Mouse (Mus musculus): ENCODE data around the gene Myg1. TPM values are rescaled to one million over a fixed set of nuclear protein-coding genes. Genes with fewer than 3 reads are reported as not detected.
"Not testable (repeated sequence)": the region's sequence is repeated elsewhere in the genome, so short reads cannot be mapped to it uniquely, and the experiment has no call there.

Myg1 gene
- 38.9 and 49.8 TPM in 2 replicates for polyA plus RNA-seq (2012; rRNA removed)

- peak; percentile 83 for DNase-seq (ENCODE audit: low read depth, low spot score)
- under 1% methylated on average over 30 of the region's 30 CpGs for WGBS
Measured at GRCm38 (mm10) chr15:102331610-102332015, at the start of gene Myg1. Myg1 (plus strand) TSS chr15:102331709.

GRCm38 (mm10) chr15:102282463-102283292 is 48.8 kb upstream of the Myg1 start:
- 63% methylated on average over 8 of the region's 8 CpGs for WGBS
- DNase-seq (ENCODE audit: low read depth, low spot score), result no peak

GRCm38 (mm10) chr15:102283648-102284047 is 47.9 kb upstream of the Myg1 start:
- WGBS, result 52% methylated on average over 3 of the region's 3 CpGs

DNA sequence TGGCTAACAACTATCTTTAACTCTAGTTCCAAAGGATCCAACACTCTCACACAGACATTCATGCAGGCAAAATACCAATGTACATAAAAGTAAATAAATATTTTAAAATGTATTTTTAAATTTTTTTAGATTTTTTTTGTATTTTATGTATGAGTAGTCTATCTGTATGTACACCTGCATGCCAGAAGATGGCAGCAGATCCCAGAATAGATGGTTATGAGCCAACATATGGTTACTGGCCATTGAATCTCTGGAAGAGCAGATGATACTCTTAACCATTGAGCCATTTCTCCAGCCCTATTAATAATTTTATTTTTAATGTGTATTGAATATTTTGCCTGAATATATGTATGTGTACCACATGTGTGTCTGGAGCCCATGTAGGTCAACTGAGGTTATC is 44.1 kb upstream of the Myg1 start:
- no peak for DNase-seq (ENCODE audit: low read depth, low spot score)

More at GRCm38 (mm10) chr15:102283648-102284047, 47.9 kb upstream of the Myg1 start:
- DNase-seq (ENCODE audit: low read depth, low spot score), result no peak

DNA sequence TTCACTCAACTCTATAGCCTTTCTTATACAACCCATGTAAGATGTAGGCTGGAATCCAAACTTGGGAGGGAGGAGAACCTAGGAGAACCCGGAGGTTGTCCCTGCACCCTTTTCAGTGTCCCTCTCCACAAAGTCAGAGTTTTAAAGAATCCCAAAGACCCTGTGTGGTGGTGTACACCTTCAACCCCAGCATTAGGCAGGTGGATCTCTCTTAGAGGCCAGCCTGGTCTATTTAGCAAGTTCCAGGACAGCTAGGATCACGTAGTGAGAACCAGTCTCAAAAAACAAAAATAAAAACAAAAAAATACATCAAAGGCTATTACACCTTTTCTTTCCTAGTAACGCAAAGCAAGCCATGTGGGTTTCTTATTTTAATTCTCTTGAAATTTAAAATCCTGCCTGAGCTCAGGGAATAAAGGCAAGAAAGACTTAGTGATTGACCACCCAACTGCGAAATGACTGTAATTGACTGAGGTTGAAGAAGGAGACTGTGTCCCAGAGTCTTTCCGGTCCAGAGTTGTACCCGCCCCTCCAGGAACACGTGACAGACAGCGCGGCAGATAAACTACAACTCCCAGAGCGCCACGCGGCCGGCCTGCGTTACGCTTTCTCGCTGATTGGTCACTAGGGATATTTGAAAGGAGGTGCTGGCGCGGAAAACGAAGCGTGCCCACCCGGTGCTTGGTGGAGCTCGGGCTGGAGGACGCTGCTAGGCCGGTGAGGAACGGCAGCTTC is 35.7 kb upstream of the Myg1 start, which contains the start of gene Espl1:
Gene Espl1 (plus strand): TSS at position 634 of the 735 bp plus-strand sequence.
- 4% methylated on average over 25 of the region's 25 CpGs for WGBS

GRCm38 (mm10) chr15:102296368-102297006 is 35.0 kb upstream of the Myg1 start:
- 4% methylated on average over 24 of the region's 24 CpGs for WGBS
- DNase-seq (ENCODE audit: low read depth, low spot score), result no peak

More for the DNA sequence above, 35.7 kb upstream of the Myg1 start, which contains the start of gene Espl1:
- DNase-seq (ENCODE audit: low read depth, low spot score), result peak; percentile 83

DNA sequence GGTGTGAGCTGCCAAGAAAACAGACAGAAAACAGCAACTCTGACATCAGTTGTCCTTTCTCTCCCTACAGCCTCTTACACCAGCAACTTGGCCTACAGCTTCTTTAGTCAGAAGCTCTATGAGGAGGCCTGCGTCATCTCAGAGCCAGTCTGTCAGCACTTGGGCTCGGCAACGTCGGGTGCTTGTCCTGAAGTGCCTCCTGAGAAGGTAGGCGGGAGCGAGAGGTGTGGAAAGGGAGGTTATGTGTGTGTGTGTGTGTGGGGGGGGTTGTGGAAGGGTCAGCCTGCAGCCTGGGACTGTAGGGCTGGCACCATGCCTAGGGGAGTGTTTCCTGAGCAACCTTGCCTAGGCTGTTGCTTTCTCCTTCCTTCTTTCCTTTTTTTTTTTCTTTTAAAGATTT is 29.0 kb upstream of the Myg1 start:
- no peak for DNase-seq (ENCODE audit: low read depth, low spot score)
- 84% methylated on average over 6 of the region's 6 CpGs for WGBS

DNA sequence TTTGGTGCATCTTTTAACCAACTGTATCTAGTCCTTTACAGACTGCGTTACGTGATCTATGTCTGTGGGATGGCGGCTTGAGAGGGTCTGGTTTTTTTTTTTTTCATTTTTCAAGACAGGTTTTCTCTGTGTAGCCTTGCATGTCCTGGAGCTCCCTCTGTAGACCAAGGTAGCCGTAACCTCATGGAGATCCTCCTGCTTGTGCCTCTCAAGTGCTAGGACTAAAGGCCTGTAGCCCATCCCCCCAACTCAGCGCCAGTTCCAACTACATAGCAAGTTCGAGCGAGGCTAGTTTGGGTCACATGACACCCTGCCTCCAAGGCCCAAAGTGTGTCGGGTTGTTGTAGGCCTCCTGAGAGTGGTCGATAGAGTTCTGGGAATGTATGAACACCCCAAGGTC is 22.8 kb upstream of the Myg1 start:
- no peak for DNase-seq (ENCODE audit: low read depth, low spot score)
- WGBS, result 91% methylated on average over 9 of the region's 9 CpGs

- 75% methylated on average over 10 of the region's 10 CpGs for WGBS
Measured at GRCm38 (mm10) chr15:102310074-102310845, 21.2 kb upstream of the Myg1 start.

DNA sequence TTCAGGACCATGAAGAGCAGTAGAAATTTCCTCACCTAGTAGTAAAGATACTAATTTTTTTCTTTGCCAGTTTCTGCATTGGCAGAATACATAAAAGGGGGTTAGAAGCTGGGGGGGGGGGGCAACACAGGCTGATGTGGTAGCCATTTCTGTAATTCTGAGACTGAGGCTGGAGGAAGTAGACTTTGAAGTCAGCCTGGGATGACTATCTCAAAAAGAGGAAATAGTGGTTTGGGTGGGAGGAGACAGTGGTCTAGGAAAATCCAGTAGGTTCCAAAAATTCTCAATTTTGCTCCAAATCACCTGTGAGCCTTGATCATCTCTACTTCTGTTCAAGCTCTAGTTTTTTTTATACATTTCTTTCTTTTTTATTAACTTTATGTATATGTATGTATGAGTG is 20.0 kb upstream of the Myg1 start:
- no peak for DNase-seq (ENCODE audit: low read depth, low spot score)

More at GRCm38 (mm10) chr15:102310074-102310845, 21.2 kb upstream of the Myg1 start:
- no peak for DNase-seq (ENCODE audit: low read depth, low spot score)

GRCm38 (mm10) chr15:102315292-102315691 is 16.2 kb upstream of the Myg1 start:
- WGBS, result 87% methylated on average over 8 of the region's 8 CpGs
- DNase-seq (ENCODE audit: low read depth, low spot score), result no peak

DNA sequence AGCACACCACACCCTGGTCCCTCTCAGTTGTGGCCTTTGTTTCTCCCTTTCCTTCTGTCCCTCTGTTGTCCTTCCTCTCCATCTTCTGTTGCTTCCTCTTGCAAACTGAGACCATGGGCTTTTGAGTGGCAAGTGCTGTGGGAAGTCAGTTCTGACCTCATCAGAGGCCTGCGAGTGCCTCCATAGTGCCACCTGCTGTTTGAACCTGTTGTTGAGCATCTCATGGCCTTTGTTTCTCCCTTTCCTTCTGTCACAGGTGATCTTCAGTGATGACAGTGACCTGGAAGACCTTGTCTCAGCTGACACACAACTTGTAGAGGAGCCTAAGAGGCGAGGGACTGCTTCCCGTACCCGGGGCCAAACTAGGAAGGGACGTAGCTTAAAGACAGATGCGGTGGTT is 15.2 kb upstream of the Myg1 start:
- no peak for DNase-seq (ENCODE audit: low read depth, low spot score)
- 86% methylated on average over 6 of the region's 6 CpGs for WGBS

GRCm38 (mm10) chr15:102324654-102325473 is 6.6 kb upstream of the Myg1 start:
- WGBS, result 61% methylated on average over 12 of the region's 12 CpGs
- no peak for DNase-seq (ENCODE audit: low read depth, low spot score)

DNA sequence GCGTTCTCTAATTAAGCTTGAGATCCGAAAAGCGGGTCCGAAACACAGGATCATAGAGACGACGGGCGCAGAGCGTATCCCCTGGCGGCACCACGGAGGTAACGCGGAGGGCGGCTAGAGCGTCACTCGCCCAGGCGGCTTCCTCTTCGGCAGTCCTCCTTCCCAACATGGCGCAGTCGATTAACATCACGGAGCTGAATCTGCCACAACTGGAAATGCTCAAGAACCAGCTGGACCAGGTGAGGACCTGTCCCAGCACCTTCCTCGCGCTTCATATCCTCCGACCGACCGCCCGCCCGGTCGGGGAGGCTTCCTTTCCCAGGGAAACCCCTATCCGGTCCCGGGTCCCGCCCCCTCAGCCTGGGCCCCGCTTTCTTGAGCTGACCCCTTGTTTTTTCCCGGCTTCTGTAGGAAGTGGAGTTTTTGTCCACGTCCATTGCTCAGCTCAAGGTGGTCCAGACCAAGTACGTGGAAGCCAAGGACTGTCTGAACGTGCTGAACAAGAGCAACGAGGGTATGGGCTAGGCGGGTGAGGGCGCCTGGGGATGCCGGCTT is 5.4 kb upstream of the Myg1 start, which contains the start of gene Pfdn5:
Gene Pfdn5 (plus strand): TSS at position 95 of the 555 bp plus-strand sequence.
- under 1% methylated on average over 40 of the region's 40 CpGs for WGBS
- DNase-seq (ENCODE audit: low read depth, low spot score), result peak; percentile 46

GRCm38 (mm10) chr15:102326892-102327291 is 4.6 kb upstream of the Myg1 start:
- WGBS, result 43% methylated on average over 8 of the region's 8 CpGs
- DNase-seq (ENCODE audit: low read depth, low spot score), result no peak

- WGBS, result 83% methylated on average over 8 of the region's 8 CpGs
- DNase-seq (ENCODE audit: low read depth, low spot score), result no peak
Measured at GRCm38 (mm10) chr15:102335254-102335653, 3.7 kb downstream of the Myg1 start.

DNA sequence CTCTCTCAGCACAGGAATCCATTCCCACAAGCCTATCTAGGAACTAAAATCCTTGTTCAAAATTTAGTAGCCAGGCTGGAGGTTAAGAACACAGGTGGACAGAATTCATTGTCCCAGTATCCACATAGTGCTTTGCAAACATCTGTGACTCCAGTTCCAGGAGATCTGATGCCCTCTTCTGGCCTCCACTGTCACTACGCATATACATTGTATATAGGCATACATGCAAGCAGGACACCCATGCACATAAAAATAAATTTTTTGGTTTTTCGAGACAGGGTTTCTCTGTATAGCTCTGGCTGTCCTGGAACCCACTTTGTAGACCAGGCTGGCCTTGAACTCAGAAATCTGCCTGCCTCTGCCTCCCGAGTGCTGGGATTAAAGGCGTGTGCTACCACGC is 4.4 kb downstream of the Myg1 start:
- 89% methylated on average over 5 of the region's 5 CpGs for WGBS
- not testable (repeated sequence) for DNase-seq (ENCODE audit: low read depth, low spot score)

GRCm38 (mm10) chr15:102336946-102337345 is 5.4 kb downstream of the Myg1 start:
- 86% methylated on average over 4 of the region's 4 CpGs for WGBS
- DNase-seq (ENCODE audit: low read depth, low spot score), result no peak

Measured in large intestine, adult 2 months (tissue).